In genomic region chr7:101302691-101303090, GRCm38 (mm10) we compare ENCODE assay signal across 8 mouse cellular contexts. TPM values are rescaled to one million over a fixed set of nuclear protein-coding genes. Genes with fewer than 3 reads are reported as not detected.
A peak's percentile ranks its signal among the peaks of the same experiment; 100 is the strongest.
DNase-seq lines count a peak whose midpoint lies in the region; ATAC-seq and TF ChIP-seq lines count a peak whose summit lies in the region.

No protein-coding gene starts in this region.

- H3K4me2 ChIP-seq in liver, embryonic 13.5 days = peak overlapping the region; percentile 94

- no peak for TF ChIP-seq CTCF in gastrocnemius, adult 2 months (IDR thresholded peaks at IDR 0.05)
- no peak for TF ChIP-seq CTCF in thymus, adult 2 months (IDR thresholded peaks at IDR 0.05; ENCODE audit: borderline replicate concordance, control insufficient read depth, extremely low read depth, insufficient read depth, low read length, poor library complexity)

- no peaks in the 10 kb centered on the region for H3K27me3 ChIP-seq in thymus, adult 2 months (ENCODE audit: control insufficient read depth, insufficient read depth, low read length)
- peaks cover 35% of the 10 kb centered on the region for H3K27me3 ChIP-seq in liver, embryonic 13.5 days

- H3K9ac ChIP-seq in liver, embryonic 13.5 days = no peak overlapping the region

- peak overlapping the region; percentile 87 for H3K4me3 ChIP-seq in gastrocnemius, adult 2 months
- H3K4me3 ChIP-seq in thymus, adult 2 months (ENCODE audit: control insufficient read depth, insufficient read depth, low read length) = no peak overlapping the region; the same call in 1 of the 2 replicates
- H3K4me3 ChIP-seq in liver, embryonic 13.5 days (replicated peaks) = peak overlapping the region; percentile 71

- no peak for DNase-seq in gastrocnemius, adult 2 months
- no peak for DNase-seq in gastrocnemius, postnatal 14 days
- DNase-seq in thymus, adult 2 months = no peak
- DNase-seq in thymus, postnatal 36 days = no peak
- DNase-seq in liver, embryonic 13.5 days = no peak
- no peak for DNase-seq in left cerebral cortex, adult 18-20 months (ENCODE audit: low spot score in 2 of 2)
- no peak for DNase-seq in layer of hippocampus, adult 11-12 months (ENCODE audit: low spot score)

- H3K9me3 ChIP-seq in liver, embryonic 13.5 days (replicated peaks) = no peaks in the 10 kb centered on the region

- H3K27ac ChIP-seq in gastrocnemius, adult 2 months = peak overlapping the region; percentile 96
- peak overlapping the region; percentile 4 for H3K27ac ChIP-seq in thymus, adult 2 months (ENCODE audit: control insufficient read depth, insufficient read depth, low read length)
- H3K27ac ChIP-seq in liver, embryonic 13.5 days = no peak overlapping the region

- intact Hi-C loops in gastrocnemius, adult 2 months (cut with DNase I) = loop anchor here (1.0 kb wide), 1 partner anchor 8 kb away; no protein-coding TSS in a partner anchor
- intact Hi-C loops in gastrocnemius, postnatal 14 days (cut with DNase I; ENCODE audit: low total_unique reads) = no loop called here

- H3K4me1 ChIP-seq in thymus, adult 2 months (replicated peaks; ENCODE audit: control insufficient read depth, insufficient read depth, low read length) = peaks cover 26% of the 10 kb centered on the region
- peaks cover 33% of the 10 kb centered on the region for H3K4me1 ChIP-seq in liver, embryonic 13.5 days (replicated peaks)

- H3K36me3 ChIP-seq in thymus, adult 2 months (ENCODE audit: control insufficient read depth, insufficient read depth, low read length) = no peaks in the 10 kb centered on the region
- no peaks in the 10 kb centered on the region for H3K36me3 ChIP-seq in liver, embryonic 13.5 days

- TF ChIP-seq POLR2A in thymus, adult 2 months (IDR thresholded peaks at IDR 0.05; ENCODE audit: control insufficient read depth, extremely low read depth, insufficient read depth, low read length, poor library complexity) = no peak

- no peak for ATAC-seq in liver, embryonic 13.5 days (ENCODE audit: low read depth)
- ATAC-seq in megakaryocyte-erythroid progenitor cell, adult 5-6 weeks (replicated peaks; ENCODE audit: low FRiP score, low TSS enrichment, poor library complexity, severe bottlenecking) = no peak

- WGBS in thymus, adult 2 months = 59% methylated on average over 7 of the region's 7 CpGs
- 39% methylated on average over 7 of the region's 7 CpGs for WGBS in liver, embryonic 13.5 days (ENCODE audit: insufficient replicate concordance)

RNA-seq across cellular contexts. Expression of gene Atg16l2, which starts 0.6 kb away (rescaled TPM):
- total RNA-seq in gastrocnemius, adult 2 months (2021) = 10 to 100 TPM in 1 of 2 experiments, 1 to 10 TPM in 1; 8.0 to 12.0 TPM
- total RNA-seq in gastrocnemius, postnatal 14 days (2021) = 1 to 10 TPM; 5.7 to 7.3 TPM
- 76.9 and 89.9 TPM in 2 replicates for polyA plus RNA-seq in thymus, adult 2 months (2012; rRNA removed)
- 4.2 and 4.9 TPM in 2 replicates for polyA plus RNA-seq in liver, embryonic 13.5 days (2015; fragmentation: Nextera tagmentation; extraction: Ambion mirVana)
- total RNA-seq in megakaryocyte-erythroid progenitor cell, adult 5-6 weeks (2014; fragmentation: Nextera tagmentation) = 6.1 and 15.3 TPM in 2 replicates
- 0.70 and 1.6 TPM in 2 replicates for total RNA-seq in megakaryocyte-erythroid progenitor cell, adult 5-6 weeks (2017)
- 10 to 100 TPM; 59.1 to 62.5 TPM for total RNA-seq in left cerebral cortex, adult 18-20 months (2021)

RNA-seq across cellular contexts. Expression of gene Stard10, which starts 14.2 kb away (rescaled TPM):
- total RNA-seq in gastrocnemius, adult 2 months (2021) = 10 to 100 TPM; 32.5 to 49.8 TPM
- total RNA-seq in gastrocnemius, postnatal 14 days (2021) = 10 to 100 TPM; 19.1 to 19.9 TPM
- 25.4 and 31.4 TPM in 2 replicates for polyA plus RNA-seq in thymus, adult 2 months (2012; rRNA removed)
- polyA plus RNA-seq in liver, embryonic 13.5 days (2015; fragmentation: Nextera tagmentation; extraction: Ambion mirVana) = 78.5 and 81.3 TPM in 2 replicates
- 257 and 310 TPM in 2 replicates for total RNA-seq in megakaryocyte-erythroid progenitor cell, adult 5-6 weeks (2014; fragmentation: Nextera tagmentation)
- total RNA-seq in megakaryocyte-erythroid progenitor cell, adult 5-6 weeks (2017) = 103 and 198 TPM in 2 replicates
- total RNA-seq in left cerebral cortex, adult 18-20 months (2021) = 10 to 100 TPM; 90.2 to 96.6 TPM

RNA-seq across cellular contexts. Expression of gene Arap1, which starts 45.2 kb away (rescaled TPM):
- total RNA-seq in gastrocnemius, adult 2 months (2021) = 10 to 100 TPM; 19.9 to 30.6 TPM
- total RNA-seq in gastrocnemius, postnatal 14 days (2021) = 10 to 100 TPM; 19.5 to 21.0 TPM
- polyA plus RNA-seq in thymus, adult 2 months (2012; rRNA removed) = 190 and 225 TPM in 2 replicates
- 13.1 and 14.8 TPM in 2 replicates for polyA plus RNA-seq in liver, embryonic 13.5 days (2015; fragmentation: Nextera tagmentation; extraction: Ambion mirVana)
- total RNA-seq in megakaryocyte-erythroid progenitor cell, adult 5-6 weeks (2014; fragmentation: Nextera tagmentation) = 68.9 and 88.4 TPM in 2 replicates
- total RNA-seq in megakaryocyte-erythroid progenitor cell, adult 5-6 weeks (2017) = 20.1 and 31.0 TPM in 2 replicates
- 10 to 100 TPM; 15.6 to 24.1 TPM for total RNA-seq in left cerebral cortex, adult 18-20 months (2021)
